Mouse (Mus musculus) MEL (cell line): ENCODE data around the gene Tuba3a. TPM values are rescaled to one million over a fixed set of nuclear protein-coding genes. Genes with fewer than 3 reads are reported as not detected.

Experiments
- DNase-seq: peaks from one replicate; pipeline ENCODE4 v3.0.0; 2011; ENCODE audit warnings: low read depth, low spot score
- H3K27ac ChIP-seq: 2 replicates; pipeline ENCODE4 v1.5.1; 2012; ENCODE audit warnings: low read depth, mild to moderate bottlenecking, control low read depth, low read length, moderate library complexity; ENCODE audit not compliant: control insufficient read depth
- H3K27me3 ChIP-seq, 2 experiments: fragments of 150-350 bp in 1 of 2; sonication (generic) in 1 of 2; 2 replicates each; pipeline ENCODE4 v1.6.1; 2012; ENCODE audit warnings: low read length in 2 of 2, mild to moderate bottlenecking in 2 of 2, improper control_type of control experiment in 1 of 2, moderate library complexity in 1 of 2; ENCODE audit not compliant: insufficient read depth in 2 of 2, control insufficient read depth in 1 of 2
- H3K36me3 ChIP-seq, 2 experiments: 2 replicates each; pipeline ENCODE4 v1.6.1; 2012 to 2014; ENCODE audit warnings: low read length in 2 of 2, improper control_type of control experiment in 1 of 2, inconsistent platforms in 1 of 2, mild to moderate bottlenecking in 1 of 2; ENCODE audit not compliant: insufficient read depth in 2 of 2, control insufficient read depth in 1 of 2
- H3K4me1 ChIP-seq, 2 experiments: fragments of 150-350 bp in 1 of 2; sonication (generic) in 1 of 2; 2 replicates each; pipeline ENCODE4 v1.6.1; 2012; ENCODE audit warnings: low read length in 2 of 2, improper control_type of control experiment in 1 of 2, mild to moderate bottlenecking in 1 of 2; ENCODE audit not compliant: insufficient read depth in 2 of 2, control insufficient read depth in 1 of 2
- H3K4me3 ChIP-seq, 2 experiments: fragments of 150-350 bp in 1 of 2; sonication (generic) in 1 of 2; 2 replicates each; pipeline ENCODE4 v1.5.1; 2012; ENCODE audit warnings: low read depth in 2 of 2, low read length in 2 of 2, mild to moderate bottlenecking in 2 of 2, moderate library complexity in 2 of 2, control low read depth in 1 of 2, improper control_type of control experiment in 1 of 2; ENCODE audit not compliant: control insufficient read depth in 1 of 2, insufficient read depth in 1 of 2
- H3K79me2 ChIP-seq: 2 replicates; pipeline ENCODE4 v1.6.1; 2012; ENCODE audit warnings: mild to moderate bottlenecking, low read length, moderate library complexity; ENCODE audit not compliant: control insufficient read depth, poor library complexity, insufficient read depth
- H3K9ac ChIP-seq: 2 replicates; pipeline ENCODE4 v1.6.1; 2012; ENCODE audit warnings: low read depth, mild to moderate bottlenecking, control low read depth, low read length, moderate library complexity; ENCODE audit not compliant: control insufficient read depth, poor library complexity, severe bottlenecking
- H3K9me3 ChIP-seq: fragments of 150-350 bp; sonication (generic); replicated peaks from 2 replicates; pipeline ENCODE4 v1.6.1; 2012; ENCODE audit warnings: mild to moderate bottlenecking, low read length, improper control_type of control experiment, moderate library complexity; ENCODE audit not compliant: insufficient read depth
- CHD2 ChIP-seq: IDR thresholded peaks from 2 replicates; pipeline ENCODE4 v1.6.1; 2011; ENCODE audit warnings: low read length, improper control_type of control experiment
- ELF1 ChIP-seq: IDR thresholded peaks from 2 replicates; pipeline ENCODE4 v1.6.1; 2014; ENCODE audit warnings: low read depth, mild to moderate bottlenecking, inconsistent platforms, low read length, improper control_type of control experiment, moderate library complexity
- EP300 ChIP-seq, 2 experiments: IDR thresholded peaks; 2 replicates each; pipeline ENCODE4 v1.6.1; 2011; ENCODE audit warnings: improper control_type of control experiment in 2 of 2, low read length in 2 of 2, low read depth in 1 of 2, mild to moderate bottlenecking in 1 of 2
- GABPA ChIP-seq: IDR thresholded peaks from 2 replicates; pipeline ENCODE4 v1.6.1; 2012; ENCODE audit warnings: low read depth, mild to moderate bottlenecking, inconsistent platforms, low read length, improper control_type of control experiment, moderate library complexity
- KAT2A ChIP-seq: conservative IDR thresholded peaks from 2 replicates; pipeline ENCODE4 v1.6.1; 2012; ENCODE audit warnings: low read depth, low read length, improper control_type of control experiment, inconsistent platforms
- MAX ChIP-seq: IDR thresholded peaks from 2 replicates; pipeline ENCODE4 v1.6.1; 2011; ENCODE audit warnings: low read length, improper control_type of control experiment
- MEF2A ChIP-seq: IDR thresholded peaks from 2 replicates; pipeline ENCODE4 v1.6.1; 2014; ENCODE audit warnings: low read depth, mild to moderate bottlenecking, inconsistent platforms, low read length, improper control_type of control experiment; ENCODE audit not compliant: poor library complexity, insufficient replicate concordance, severe bottlenecking; ENCODE audit errors: extremely low read depth
- NELFE ChIP-seq: IDR thresholded peaks from 2 replicates; pipeline ENCODE4 v1.6.1; 2011; ENCODE audit warnings: low read depth, low read length, improper control_type of control experiment
- POLR2AphosphoS2 ChIP-seq: IDR thresholded peaks from 2 replicates; pipeline ENCODE4 v1.6.1; 2011; ENCODE audit warnings: low read length, improper control_type of control experiment
- SIN3A ChIP-seq: IDR thresholded peaks from 2 replicates; pipeline ENCODE4 v1.6.1; 2012; ENCODE audit warnings: low read length, improper control_type of control experiment, inconsistent platforms
- USF1 ChIP-seq: IDR thresholded peaks from 2 replicates; pipeline ENCODE4 v1.6.1; 2014; ENCODE audit warnings: low read depth, mild to moderate bottlenecking, inconsistent platforms, low read length, improper control_type of control experiment, moderate library complexity
- USF2 ChIP-seq, 2 experiments: IDR thresholded peaks; 2 replicates each; pipeline ENCODE4 v1.6.1; 2011 to 2012; ENCODE audit warnings: improper control_type of control experiment in 2 of 2, low read length in 2 of 2, borderline replicate concordance in 1 of 2, inconsistent platforms in 1 of 2, low read depth in 1 of 2, mild to moderate bottlenecking in 1 of 2; ENCODE audit not compliant: insufficient read depth in 1 of 2
- ZMIZ1 ChIP-seq: IDR thresholded peaks from 2 replicates; pipeline ENCODE4 v1.6.1; 2012; ENCODE audit warnings: low read depth, mild to moderate bottlenecking, inconsistent platforms, low read length, improper control_type of control experiment, moderate library complexity
- polyA plus RNA-seq, 2 experiments: library from polyadenylated mRNA; stranded (reverse) in 1 of 2; unstranded in 1 of 2; fragments of >175 nt in 1 of 2; fragments of >200 nt in 1 of 2; gene quantifications; 2 replicates each; pipeline versions ENCODE4 v1.2.1 to v1.2.4; 2012; ENCODE audit warnings: low replicate concordance in 2 of 2, low read depth in 1 of 2; ENCODE audit not compliant: insufficient read length in 2 of 2, insufficient read depth in 1 of 2, missing spikeins in 1 of 2
- total RNA-seq: library from RNA; depleted of rRNA; stranded (reverse); fragments of 300-350 nt; gene quantifications from 2 replicates; pipeline ENCODE4 v1.2.3, GENCODE M21; 2012

Gene Tuba3a
- total and polyA plus RNA-seq, 3 experiments = 0.06 TPM; not detected in 2

DNA sequence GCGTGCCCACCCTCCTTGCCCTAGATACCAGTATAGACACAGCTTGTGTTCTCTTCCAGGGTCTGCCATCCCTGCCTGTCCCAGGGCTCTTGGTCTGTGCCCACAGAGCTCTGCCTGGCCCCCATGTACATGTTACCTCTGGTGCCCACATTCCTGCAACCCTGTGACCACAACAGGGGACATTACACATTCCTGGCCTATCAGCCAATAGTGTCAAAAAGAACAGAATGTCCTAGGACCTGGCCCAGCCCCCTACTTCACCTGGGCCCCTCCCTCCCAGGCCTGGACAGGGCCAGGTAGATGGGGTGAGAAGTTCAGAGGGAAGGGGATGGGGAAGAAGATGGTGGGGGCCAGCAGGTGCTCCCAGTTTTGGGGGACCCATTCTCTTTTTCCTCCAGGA lies 34.5 kb upstream of the Tuba3a start, which contains the start of gene Scnn1a:
Gene Scnn1a (plus strand): TSS at position 337 of the 400 bp plus-strand sequence.
- Histone ChIP-seq H3K4me1 (no peaks in the 10 kb centered on the region), H3K27me3 (peaks cover 3 to 8% of the 10 kb centered on the region in 2 experiments; a peak in 3 of 4 replicates), H3K36me3 (no peaks in the 10 kb centered on the region), H3K27ac (no peak within 1 kb of the TSS), H3K4me3 (no peak within 1 kb of the TSS), H3K9me3 (no peaks in the 10 kb centered on the region), H3K79me2 (no peaks in the 10 kb centered on the region), H3K9ac (no peak within 1 kb of the TSS)
- DNase-seq = no peak
- TF ChIP-seq ELF1 (no peak), USF1 (no peak), SIN3A (no peak), POLR2AphosphoS2 (no peak)

DNA sequence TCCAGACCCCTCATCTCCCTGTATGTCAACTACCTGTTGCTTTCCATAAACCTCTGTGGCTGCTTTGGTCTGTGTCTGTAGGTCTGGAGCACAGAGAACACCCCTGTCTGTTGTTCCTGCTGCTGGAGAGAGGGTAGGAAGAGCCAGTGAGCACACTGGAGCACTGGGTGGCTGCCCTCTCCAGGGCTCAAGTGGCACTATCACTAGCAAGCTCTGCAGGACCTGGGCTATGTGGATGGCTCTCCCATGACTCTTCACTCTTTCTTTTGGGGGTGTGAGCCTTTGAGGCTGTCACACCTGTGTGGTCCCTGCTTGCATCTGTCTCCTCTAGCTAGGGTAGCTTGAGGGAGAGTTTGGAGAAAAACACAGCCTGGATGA lies 34.1 kb upstream of the Tuba3a start:
- no peaks in the 10 kb centered on the region for H3K9me3 ChIP-seq
- no peak overlapping the region for H3K27ac ChIP-seq
- DNase-seq = no peak
- no peaks in the 10 kb centered on the region for H3K79me2 ChIP-seq
- H3K4me3 ChIP-seq = no peak overlapping the region
- no peaks in the 10 kb centered on the region for H3K4me1 ChIP-seq
- no peaks in the 10 kb centered on the region for H3K36me3 ChIP-seq
- no peak overlapping the region for H3K9ac ChIP-seq
- peaks cover 3 to 7% of the 10 kb centered on the region in 2 experiments; a peak in 3 of 4 replicates for H3K27me3 ChIP-seq
- no peak for TF ChIP-seq GABPA
- no peak for TF ChIP-seq USF2 (IDR thresholded peaks at IDR 0.05; ENCODE audit: borderline replicate concordance in 1 of 2, insufficient read depth in 1 of 2, low read depth in 1 of 2, low read length in 2 of 2)
- TF ChIP-seq EP300 (IDR thresholded peaks at IDR 0.05; ENCODE audit: low read depth in 1 of 2, low read length in 2 of 2) = no peak
- no peak for TF ChIP-seq KAT2A
- no peak for TF ChIP-seq NELFE
- TF ChIP-seq CHD2 = no peak
- TF ChIP-seq ZMIZ1 = no peak
- no peak for TF ChIP-seq MAX
- TF ChIP-seq MEF2A = no peak
- TF ChIP-seq POLR2AphosphoS2 = no peak
